Mouse (Mus musculus): ENCODE results near the gene Dab1. TPM values are rescaled to one million over a fixed set of nuclear protein-coding genes. Genes with fewer than 3 reads are reported as not detected.

Dab1 gene
- polyA plus RNA-seq, 1 experiment from 2014 or later: 9.8 TPM

DNA sequence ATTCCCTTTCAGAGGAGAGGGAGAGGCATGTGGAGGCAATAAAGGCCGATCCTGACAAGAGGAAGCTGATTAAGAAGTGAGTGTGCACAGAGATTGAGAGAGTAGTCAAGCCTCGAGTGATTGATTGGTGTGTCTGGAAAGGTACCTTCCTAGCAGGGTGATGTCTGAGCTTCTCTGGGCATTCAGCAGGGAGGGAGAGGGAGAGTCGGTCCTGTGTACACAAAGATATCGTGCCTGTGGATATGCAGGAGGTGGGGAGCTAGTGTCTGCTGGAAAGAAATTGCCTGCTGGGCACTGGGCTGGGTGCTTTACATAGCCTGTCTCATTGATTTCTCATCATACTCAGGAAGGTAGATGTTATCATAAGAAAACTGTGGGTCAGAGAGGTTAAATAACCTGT lies 420.4 kb downstream of the Dab1 start:
- 27% methylated on average over 4 of the region's 4 CpGs for WGBS
- H3K27ac ChIP-seq: no peak overlapping the region
- no peaks in the 10 kb centered on the region for H3K36me3 ChIP-seq
- no peak for DNase-seq (ENCODE audit: low spot score)
- H3K4me3 ChIP-seq: no peak overlapping the region
- peaks cover 3% of the 10 kb centered on the region; the same call in 1 of the 2 replicates for H3K4me1 ChIP-seq
- no peaks in the 10 kb centered on the region for H3K9me3 ChIP-seq (replicated peaks)
- H3K27me3 ChIP-seq (ENCODE audit: low read depth, poor library complexity, severe bottlenecking): no peaks in the 10 kb centered on the region

DNA sequence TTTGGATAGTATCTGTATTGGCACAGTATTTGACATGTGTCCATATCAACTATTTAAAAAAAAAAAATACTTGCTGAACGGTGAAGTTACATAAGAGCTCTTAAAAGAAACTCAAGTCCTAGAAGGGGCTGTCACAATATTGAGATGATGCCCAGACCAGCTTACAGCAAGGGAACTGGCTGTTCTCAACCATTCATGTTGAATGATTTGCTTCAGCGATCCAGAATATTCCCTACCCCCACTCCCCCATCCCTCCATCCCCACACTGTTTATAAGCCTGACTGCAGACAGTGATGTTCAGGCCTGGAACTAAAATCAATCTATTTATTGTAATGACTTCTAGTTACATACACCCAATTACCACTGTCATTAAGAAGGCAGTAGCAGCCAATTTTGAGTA lies 424.3 kb downstream of the Dab1 start:
- no peak for DNase-seq (ENCODE audit: low spot score)
- H3K4me3 ChIP-seq: no peak overlapping the region
- H3K27ac ChIP-seq: no peak overlapping the region
- H3K4me1 ChIP-seq: peaks cover 3% of the 10 kb centered on the region; the same call in 1 of the 2 replicates
- H3K9me3 ChIP-seq (replicated peaks): no peaks in the 10 kb centered on the region
- WGBS: 90% methylated on average over 2 of the region's 2 CpGs
- H3K36me3 ChIP-seq: no peaks in the 10 kb centered on the region
- H3K27me3 ChIP-seq (ENCODE audit: low read depth, poor library complexity, severe bottlenecking): no peaks in the 10 kb centered on the region

GRCm38 (mm10) chr4:104044634-104045033 lies 425.5 kb downstream of the Dab1 start:
- Histone ChIP-seq H3K27ac (no peak overlapping the region), H3K36me3 (no peaks in the 10 kb centered on the region), H3K4me3 (no peak overlapping the region), H3K9me3 (replicated peaks) (no peaks in the 10 kb centered on the region), H3K4me1 (no peaks in the 10 kb centered on the region), H3K27me3 (ENCODE audit: low read depth, poor library complexity, severe bottlenecking) (no peaks in the 10 kb centered on the region)
- 52% methylated on average over 3 of the region's 3 CpGs for WGBS
- no peak for DNase-seq (ENCODE audit: low spot score)

GRCm38 (mm10) chr4:104047966-104048804 lies 429.0 kb downstream of the Dab1 start:
- H3K4me1 ChIP-seq: no peaks in the 10 kb centered on the region
- no peaks in the 10 kb centered on the region for H3K9me3 ChIP-seq (replicated peaks)
- no peaks in the 10 kb centered on the region for H3K36me3 ChIP-seq
- H3K4me3 ChIP-seq: no peak overlapping the region
- no peak for DNase-seq (ENCODE audit: low spot score)
- no peaks in the 10 kb centered on the region for H3K27me3 ChIP-seq (ENCODE audit: low read depth, poor library complexity, severe bottlenecking)
- no peak overlapping the region for H3K27ac ChIP-seq
- 79% methylated on average over 7 of the region's 7 CpGs for WGBS

- Histone ChIP-seq H3K27me3 (ENCODE audit: low read depth, poor library complexity, severe bottlenecking) (no peaks in the 10 kb centered on the region), H3K27ac (no peak overlapping the region), H3K4me1 (no peaks in the 10 kb centered on the region), H3K36me3 (no peaks in the 10 kb centered on the region), H3K4me3 (no peak overlapping the region), H3K9me3 (replicated peaks) (no peaks in the 10 kb centered on the region)
- no peak for DNase-seq (ENCODE audit: low spot score)
These were observed 438.0 kb downstream of the Dab1 start for GRCm38 (mm10) chr4:104057116-104057515.

DNA sequence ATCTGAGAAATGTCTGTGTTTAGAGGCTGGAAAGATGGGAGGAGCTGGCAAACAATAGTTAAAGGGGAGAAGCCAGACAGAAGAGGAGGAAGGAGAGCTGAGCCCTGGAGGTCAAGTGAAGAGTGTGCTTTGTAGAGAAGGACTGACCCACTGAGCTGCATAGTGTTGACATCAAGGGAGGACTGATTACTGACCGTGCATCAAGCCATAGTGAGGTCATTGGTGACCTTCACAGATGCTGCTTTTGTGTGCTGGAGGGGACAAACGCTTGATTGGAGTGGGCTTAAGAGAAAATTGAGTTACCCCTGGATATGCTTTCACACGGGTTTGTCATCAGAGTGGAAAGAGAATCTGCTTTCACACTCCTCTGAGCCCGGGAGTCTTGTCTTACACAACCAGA lies 440.4 kb downstream of the Dab1 start:
- Histone ChIP-seq H3K36me3 (no peaks in the 10 kb centered on the region), H3K4me3 (no peak overlapping the region), H3K27ac (no peak overlapping the region), H3K4me1 (no peaks in the 10 kb centered on the region), H3K27me3 (ENCODE audit: low read depth, poor library complexity, severe bottlenecking) (no peaks in the 10 kb centered on the region), H3K9me3 (replicated peaks) (no peaks in the 10 kb centered on the region)
- no peak for DNase-seq (ENCODE audit: low spot score)
- 78% methylated on average over 4 of the region's 4 CpGs for WGBS

GRCm38 (mm10) chr4:104062356-104062755 lies 443.2 kb downstream of the Dab1 start:
- WGBS: 97% methylated on average over 4 of the region's 4 CpGs
- no peaks in the 10 kb centered on the region for H3K36me3 ChIP-seq
- no peak for DNase-seq (ENCODE audit: low spot score)
- H3K27me3 ChIP-seq (ENCODE audit: low read depth, poor library complexity, severe bottlenecking): no peaks in the 10 kb centered on the region
- H3K4me1 ChIP-seq: no peaks in the 10 kb centered on the region
- no peak overlapping the region for H3K4me3 ChIP-seq
- no peak overlapping the region for H3K27ac ChIP-seq
- H3K9me3 ChIP-seq (replicated peaks): no peaks in the 10 kb centered on the region

- Histone ChIP-seq H3K4me3 (no peak overlapping the region), H3K27me3 (ENCODE audit: low read depth, poor library complexity, severe bottlenecking) (no peaks in the 10 kb centered on the region), H3K36me3 (no peaks in the 10 kb centered on the region), H3K27ac (no peak overlapping the region), H3K9me3 (replicated peaks) (no peaks in the 10 kb centered on the region), H3K4me1 (peaks cover 18% of the 10 kb centered on the region)
- 88% methylated on average over 5 of the region's 5 CpGs for WGBS
- no peak for DNase-seq (ENCODE audit: low spot score)
These were observed 447.7 kb downstream of the Dab1 start for GRCm38 (mm10) chr4:104066901-104067300.

GRCm38 (mm10) chr4:104067748-104068147 lies 448.6 kb downstream of the Dab1 start:
- Histone ChIP-seq H3K4me1 (peaks cover 18% of the 10 kb centered on the region), H3K4me3 (no peak overlapping the region), H3K27ac (no peak overlapping the region), H3K27me3 (ENCODE audit: low read depth, poor library complexity, severe bottlenecking) (no peaks in the 10 kb centered on the region), H3K9me3 (replicated peaks) (no peaks in the 10 kb centered on the region), H3K36me3 (no peaks in the 10 kb centered on the region)
- 65% methylated on average over 3 of the region's 3 CpGs for WGBS
- DNase-seq (ENCODE audit: low spot score): no peak

- peaks cover 18% of the 10 kb centered on the region for H3K4me1 ChIP-seq
These were observed 452.1 kb downstream of the Dab1 start for GRCm38 (mm10) chr4:104071296-104071695.

GRCm38 (mm10) chr4:104073920-104074459 lies 454.8 kb downstream of the Dab1 start:
- DNase-seq (ENCODE audit: low spot score): no peak
- H3K27ac ChIP-seq: no peak overlapping the region
- 93% methylated on average over 7 of the region's 7 CpGs for WGBS
- H3K27me3 ChIP-seq (ENCODE audit: low read depth, poor library complexity, severe bottlenecking): no peaks in the 10 kb centered on the region
- no peaks in the 10 kb centered on the region for H3K9me3 ChIP-seq (replicated peaks)
- H3K4me1 ChIP-seq: peaks cover 14% of the 10 kb centered on the region
- no peaks in the 10 kb centered on the region for H3K36me3 ChIP-seq
- H3K4me3 ChIP-seq: no peak overlapping the region

More at GRCm38 (mm10) chr4:104071296-104071695, 452.1 kb downstream of the Dab1 start:
- H3K36me3 ChIP-seq: no peaks in the 10 kb centered on the region
- no peaks in the 10 kb centered on the region for H3K27me3 ChIP-seq (ENCODE audit: low read depth, poor library complexity, severe bottlenecking)
- H3K4me3 ChIP-seq: no peak overlapping the region
- 78% methylated on average over 10 of the region's 10 CpGs for WGBS
- no peak for DNase-seq (ENCODE audit: low spot score)
- H3K27ac ChIP-seq: no peak overlapping the region
- H3K9me3 ChIP-seq (replicated peaks): no peaks in the 10 kb centered on the region

GRCm38 (mm10) chr4:104077771-104078170 lies 458.6 kb downstream of the Dab1 start:
- 98% methylated on average over 1 of the region's 1 CpGs for WGBS
- Histone ChIP-seq H3K36me3 (no peaks in the 10 kb centered on the region), H3K27me3 (ENCODE audit: low read depth, poor library complexity, severe bottlenecking) (no peaks in the 10 kb centered on the region), H3K27ac (no peak overlapping the region), H3K4me3 (no peak overlapping the region), H3K9me3 (replicated peaks) (no peaks in the 10 kb centered on the region), H3K4me1 (no peaks in the 10 kb centered on the region)
- DNase-seq (ENCODE audit: low spot score): no peak

GRCm38 (mm10) chr4:104106299-104106698 lies 487.1 kb downstream of the Dab1 start:
- H3K36me3 ChIP-seq: no peaks in the 10 kb centered on the region
- 59% methylated on average over 6 of the region's 6 CpGs for WGBS
- no peak for DNase-seq (ENCODE audit: low spot score)
- H3K27me3 ChIP-seq (ENCODE audit: low read depth, poor library complexity, severe bottlenecking): no peaks in the 10 kb centered on the region
- H3K27ac ChIP-seq: no peak overlapping the region
- H3K9me3 ChIP-seq (replicated peaks): no peaks in the 10 kb centered on the region
- no peaks in the 10 kb centered on the region for H3K4me1 ChIP-seq
- H3K4me3 ChIP-seq: no peak overlapping the region

All from limb, embryonic 10.5 days (tissue).